Mouse (Mus musculus): Measurements from ENCODE around the gene Man1a. TPM values are rescaled to one million over a fixed set of nuclear protein-coding genes. Genes with fewer than 3 reads are reported as not detected.

The Man1a gene
- 16.9 and 17.4 TPM in 2 replicates for polyA plus RNA-seq (2014; fragmentation: Nextera tagmentation; extraction: Ambion mirVana)

- ATAC-seq (ENCODE audit: insufficient number of reproducible peaks, insufficient read depth, low FRiP score, low read depth): no peak
- H3K9ac ChIP-seq (replicated peaks; ENCODE audit: low read depth, low read length): peak within 1 kb of the TSS; percentile 70
- peak within 1 kb of the TSS; percentile 89 for H3K4me3 ChIP-seq (ENCODE audit: low read depth, low read length)
- no peaks in the 10 kb centered on the region for H3K27me3 ChIP-seq (ENCODE audit: control insufficient read depth, insufficient read depth, low read length)
- H3K9me3 ChIP-seq (ENCODE audit: control insufficient read depth, low read depth, low read length): no peaks in the 10 kb centered on the region
- H3K4me1 ChIP-seq (ENCODE audit: control insufficient read depth, insufficient read depth, low read length): peaks cover 9% of the 10 kb centered on the region; the same call in 1 of the 2 replicates
- H3K36me3 ChIP-seq (ENCODE audit: control insufficient read depth, insufficient read depth, low read length): no peaks in the 10 kb centered on the region
- peak within 1 kb of the TSS; percentile 87 for H3K4me2 ChIP-seq (replicated peaks; ENCODE audit: low read depth, low read length)
- peak within 1 kb of the TSS; percentile 55; the same call in 1 of the 2 replicates for H3K27ac ChIP-seq (ENCODE audit: low read length)
- 6% methylated on average over 4 of the region's 4 CpGs for WGBS
Measured at GRCm38 (mm10) chr10:54076420-54076819, at the start of gene Man1a. Gene Man1a (minus strand): TSS chr10:54076609.

- H3K27ac ChIP-seq (ENCODE audit: low read length): no peak overlapping the region
- H3K4me1 ChIP-seq (ENCODE audit: control insufficient read depth, insufficient read depth, low read length): no peaks in the 10 kb centered on the region
- H3K4me3 ChIP-seq (ENCODE audit: low read depth, low read length): no peak overlapping the region
- H3K9me3 ChIP-seq (ENCODE audit: control insufficient read depth, low read depth, low read length): no peaks in the 10 kb centered on the region
- H3K4me2 ChIP-seq (replicated peaks; ENCODE audit: low read depth, low read length): no peak overlapping the region
- no peak overlapping the region for H3K9ac ChIP-seq (replicated peaks; ENCODE audit: low read depth, low read length)
- ATAC-seq (ENCODE audit: insufficient number of reproducible peaks, insufficient read depth, low FRiP score, low read depth): no peak
- 90% methylated on average over 4 of the region's 4 CpGs for WGBS
- no peaks in the 10 kb centered on the region for H3K36me3 ChIP-seq (ENCODE audit: control insufficient read depth, insufficient read depth, low read length)
- no peaks in the 10 kb centered on the region for H3K27me3 ChIP-seq (ENCODE audit: control insufficient read depth, insufficient read depth, low read length)
Measured at GRCm38 (mm10) chr10:54121816-54122215, 45.4 kb upstream of the Man1a start.

- no peak for ATAC-seq (ENCODE audit: insufficient number of reproducible peaks, insufficient read depth, low FRiP score, low read depth)
- H3K27ac ChIP-seq (ENCODE audit: low read length): no peak overlapping the region
- WGBS: 59% methylated on average over 2 of the region's 2 CpGs
- no peak overlapping the region for H3K4me3 ChIP-seq (ENCODE audit: low read depth, low read length)
- H3K4me2 ChIP-seq (replicated peaks; ENCODE audit: low read depth, low read length): no peak overlapping the region
- H3K9ac ChIP-seq (replicated peaks; ENCODE audit: low read depth, low read length): no peak overlapping the region
- no peaks in the 10 kb centered on the region for H3K4me1 ChIP-seq (ENCODE audit: control insufficient read depth, insufficient read depth, low read length)
- H3K36me3 ChIP-seq (ENCODE audit: control insufficient read depth, insufficient read depth, low read length): no peaks in the 10 kb centered on the region
- H3K27me3 ChIP-seq (ENCODE audit: control insufficient read depth, insufficient read depth, low read length): no peaks in the 10 kb centered on the region
- H3K9me3 ChIP-seq (ENCODE audit: control insufficient read depth, low read depth, low read length): no peaks in the 10 kb centered on the region
Measured at GRCm38 (mm10) chr10:54120375-54120774, 44.0 kb upstream of the Man1a start.

- WGBS: 59% methylated on average over 2 of the region's 2 CpGs
- Histone ChIP-seq H3K4me2 (replicated peaks; ENCODE audit: low read depth, low read length) (no peak overlapping the region), H3K27ac (ENCODE audit: low read length) (no peak overlapping the region), H3K4me1 (ENCODE audit: control insufficient read depth, insufficient read depth, low read length) (no peaks in the 10 kb centered on the region), H3K4me3 (ENCODE audit: low read depth, low read length) (no peak overlapping the region), H3K36me3 (ENCODE audit: control insufficient read depth, insufficient read depth, low read length) (no peaks in the 10 kb centered on the region), H3K27me3 (ENCODE audit: control insufficient read depth, insufficient read depth, low read length) (no peaks in the 10 kb centered on the region), H3K9ac (replicated peaks; ENCODE audit: low read depth, low read length) (no peak overlapping the region), H3K9me3 (ENCODE audit: control insufficient read depth, low read depth, low read length) (no peaks in the 10 kb centered on the region)
- ATAC-seq (ENCODE audit: insufficient number of reproducible peaks, insufficient read depth, low FRiP score, low read depth): no peak
Measured at GRCm38 (mm10) chr10:54119303-54119702, 42.9 kb upstream of the Man1a start.

- Histone ChIP-seq H3K4me2 (replicated peaks; ENCODE audit: low read depth, low read length) (no peak overlapping the region), H3K4me1 (ENCODE audit: control insufficient read depth, insufficient read depth, low read length) (no peaks in the 10 kb centered on the region), H3K27ac (ENCODE audit: low read length) (no peak overlapping the region), H3K4me3 (ENCODE audit: low read depth, low read length) (no peak overlapping the region), H3K9me3 (ENCODE audit: control insufficient read depth, low read depth, low read length) (no peaks in the 10 kb centered on the region), H3K9ac (replicated peaks; ENCODE audit: low read depth, low read length) (no peak overlapping the region), H3K27me3 (ENCODE audit: control insufficient read depth, insufficient read depth, low read length) (no peaks in the 10 kb centered on the region), H3K36me3 (ENCODE audit: control insufficient read depth, insufficient read depth, low read length) (no peaks in the 10 kb centered on the region)
- 60% methylated on average over 4 of the region's 4 CpGs for WGBS
- ATAC-seq (ENCODE audit: insufficient number of reproducible peaks, insufficient read depth, low FRiP score, low read depth): no peak
Measured at GRCm38 (mm10) chr10:54118223-54118912, 42.0 kb upstream of the Man1a start.

GRCm38 (mm10) chr10:54117763-54118162 lies 41.4 kb upstream of the Man1a start:
- H3K4me2 ChIP-seq (replicated peaks; ENCODE audit: low read depth, low read length): no peak overlapping the region
- no peak overlapping the region for H3K27ac ChIP-seq (ENCODE audit: low read length)
- H3K27me3 ChIP-seq (ENCODE audit: control insufficient read depth, insufficient read depth, low read length): no peaks in the 10 kb centered on the region
- H3K9ac ChIP-seq (replicated peaks; ENCODE audit: low read depth, low read length): no peak overlapping the region
- no peaks in the 10 kb centered on the region for H3K4me1 ChIP-seq (ENCODE audit: control insufficient read depth, insufficient read depth, low read length)
- WGBS: 38% methylated on average over 4 of the region's 4 CpGs
- no peaks in the 10 kb centered on the region for H3K9me3 ChIP-seq (ENCODE audit: control insufficient read depth, low read depth, low read length)
- H3K4me3 ChIP-seq (ENCODE audit: low read depth, low read length): no peak overlapping the region
- no peaks in the 10 kb centered on the region for H3K36me3 ChIP-seq (ENCODE audit: control insufficient read depth, insufficient read depth, low read length)
- ATAC-seq (ENCODE audit: insufficient number of reproducible peaks, insufficient read depth, low FRiP score, low read depth): peak; percentile 76

GRCm38 (mm10) chr10:54103671-54104070 lies 27.3 kb upstream of the Man1a start:
- no peaks in the 10 kb centered on the region for H3K9me3 ChIP-seq (ENCODE audit: control insufficient read depth, low read depth, low read length)
- no peaks in the 10 kb centered on the region for H3K4me1 ChIP-seq (ENCODE audit: control insufficient read depth, insufficient read depth, low read length)
- no peaks in the 10 kb centered on the region for H3K36me3 ChIP-seq (ENCODE audit: control insufficient read depth, insufficient read depth, low read length)
- H3K4me2 ChIP-seq (replicated peaks; ENCODE audit: low read depth, low read length): no peak overlapping the region
- H3K27me3 ChIP-seq (ENCODE audit: control insufficient read depth, insufficient read depth, low read length): no peaks in the 10 kb centered on the region
- no peak overlapping the region for H3K4me3 ChIP-seq (ENCODE audit: low read depth, low read length)
- H3K27ac ChIP-seq (ENCODE audit: low read length): no peak overlapping the region
- no peak overlapping the region for H3K9ac ChIP-seq (replicated peaks; ENCODE audit: low read depth, low read length)
- ATAC-seq (ENCODE audit: insufficient number of reproducible peaks, insufficient read depth, low FRiP score, low read depth): no peak
- 71% methylated on average over 4 of the region's 4 CpGs for WGBS

- Histone ChIP-seq H3K4me2 (replicated peaks; ENCODE audit: low read depth, low read length) (no peak overlapping the region), H3K27me3 (ENCODE audit: control insufficient read depth, insufficient read depth, low read length) (no peaks in the 10 kb centered on the region), H3K4me3 (ENCODE audit: low read depth, low read length) (no peak overlapping the region), H3K27ac (ENCODE audit: low read length) (no peak overlapping the region), H3K9ac (replicated peaks; ENCODE audit: low read depth, low read length) (no peak overlapping the region), H3K9me3 (ENCODE audit: control insufficient read depth, low read depth, low read length) (no peaks in the 10 kb centered on the region), H3K36me3 (ENCODE audit: control insufficient read depth, insufficient read depth, low read length) (no peaks in the 10 kb centered on the region), H3K4me1 (ENCODE audit: control insufficient read depth, insufficient read depth, low read length) (no peaks in the 10 kb centered on the region)
- ATAC-seq (ENCODE audit: insufficient number of reproducible peaks, insufficient read depth, low FRiP score, low read depth): no peak
Measured at GRCm38 (mm10) chr10:54092081-54092480, 15.7 kb upstream of the Man1a start.

- Histone ChIP-seq H3K9me3 (ENCODE audit: control insufficient read depth, low read depth, low read length) (no peaks in the 10 kb centered on the region), H3K27me3 (ENCODE audit: control insufficient read depth, insufficient read depth, low read length) (no peaks in the 10 kb centered on the region), H3K36me3 (ENCODE audit: control insufficient read depth, insufficient read depth, low read length) (no peaks in the 10 kb centered on the region), H3K9ac (replicated peaks; ENCODE audit: low read depth, low read length) (no peak overlapping the region), H3K4me3 (ENCODE audit: low read depth, low read length) (no peak overlapping the region), H3K4me1 (ENCODE audit: control insufficient read depth, insufficient read depth, low read length) (no peaks in the 10 kb centered on the region), H3K27ac (ENCODE audit: low read length) (no peak overlapping the region), H3K4me2 (replicated peaks; ENCODE audit: low read depth, low read length) (no peak overlapping the region)
- WGBS: 84% methylated on average over 6 of the region's 6 CpGs
- ATAC-seq (ENCODE audit: insufficient number of reproducible peaks, insufficient read depth, low FRiP score, low read depth): no peak
Measured at GRCm38 (mm10) chr10:54089923-54090322, 13.5 kb upstream of the Man1a start.

All from stomach, embryonic 14.5 days (tissue).